Mouse (Mus musculus) megakaryocyte progenitor cell, adult 5-6 weeks (primary cell): ENCODE measurements around the gene F9. TPM values are rescaled to one million over a fixed set of nuclear protein-coding genes. Genes with fewer than 3 reads are reported as not detected.

Experiments used
- ATAC-seq: replicated peaks from 2 replicates; pipeline ENCODE4 v1.8.0; 2016; ENCODE audit warnings: mild to moderate bottlenecking, moderate TSS enrichment, inconsistent platforms; ENCODE audit not compliant: poor library complexity
- total RNA-seq, 2 experiments: library from RNA; stranded (forward) in 1 of 2; stranded (reverse) in 1 of 2; fragments of 157-497, 149-512 nt in 1 of 2; fragments of 200-1000 nt in 1 of 2; gene quantifications; 2 replicates each; pipeline versions ENCODE4 v1.2.3 to v1.2.4; 2015 to 2017

F9 gene
- total RNA-seq (2015), result not detected in 2 replicates
- total RNA-seq (2017), result not detected in 2 replicates

- ATAC-seq, result peak; percentile 70
Measured at GRCm38 (mm10) chrX:59999221-60000083, at the start of gene F9. Gene F9, plus strand, starts transcription at chrX:59999464.

DNA sequence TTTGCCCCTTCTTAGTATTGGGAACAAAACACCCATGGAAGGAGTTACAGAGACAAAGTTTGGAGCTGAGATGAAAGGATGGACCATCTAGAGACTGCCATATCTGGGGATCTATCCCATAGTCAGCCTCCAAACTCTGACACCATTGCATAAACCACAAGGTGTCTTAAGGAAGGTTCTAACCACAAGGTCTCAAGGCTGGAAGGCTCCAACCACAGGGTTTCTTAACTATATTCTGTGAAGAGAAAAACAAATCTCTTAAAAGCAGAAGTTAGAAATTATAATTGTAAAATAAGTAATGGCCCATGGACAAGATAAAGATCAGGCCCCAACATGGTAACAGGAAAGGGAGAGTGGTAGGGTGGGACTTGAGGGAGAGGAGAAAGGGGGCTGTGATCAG lies 29.5 kb upstream of the F9 start:
- ATAC-seq, result peak; percentile 83

DNA sequence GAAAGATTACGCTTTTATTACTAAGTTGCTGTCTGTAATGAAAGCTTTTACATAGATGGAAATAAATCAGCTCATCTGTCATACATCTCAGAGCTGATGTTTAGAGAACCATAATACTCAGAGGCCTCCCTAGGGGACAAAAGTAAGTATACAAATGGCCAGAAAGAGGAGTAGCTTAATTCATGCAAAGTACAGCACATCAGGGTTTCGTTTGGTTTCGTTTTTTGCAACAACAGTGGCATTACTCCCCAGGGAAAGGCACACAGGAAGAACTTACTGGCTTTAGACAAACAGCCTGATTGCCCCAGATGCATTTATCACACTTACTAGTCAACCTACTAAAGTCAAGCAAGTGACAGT lies 800 bp downstream of the F9 start:
- no peak for ATAC-seq

DNA sequence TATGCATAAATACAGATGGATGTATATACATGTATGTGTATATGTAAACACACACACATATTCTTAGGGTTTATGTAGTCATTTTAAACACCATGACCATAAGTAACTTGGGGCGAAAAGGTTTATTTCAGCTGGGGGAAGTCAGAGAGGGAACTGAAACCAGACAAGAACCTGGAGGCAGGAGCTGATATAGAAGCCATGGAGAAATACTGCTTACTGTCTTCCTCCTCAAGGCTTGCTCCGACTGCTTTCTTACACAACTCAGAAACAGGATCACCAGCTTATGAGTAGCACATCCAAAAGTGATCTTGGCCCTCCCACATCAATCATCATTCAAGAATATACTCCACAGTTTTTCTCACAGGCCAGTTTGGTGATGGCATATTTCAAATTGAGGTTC lies 2.2 kb downstream of the F9 start:
- peak; percentile 93 for ATAC-seq

- peak; percentile 97 for ATAC-seq
Measured at GRCm38 (mm10) chrX:60013084-60013676, 13.9 kb downstream of the F9 start.

DNA sequence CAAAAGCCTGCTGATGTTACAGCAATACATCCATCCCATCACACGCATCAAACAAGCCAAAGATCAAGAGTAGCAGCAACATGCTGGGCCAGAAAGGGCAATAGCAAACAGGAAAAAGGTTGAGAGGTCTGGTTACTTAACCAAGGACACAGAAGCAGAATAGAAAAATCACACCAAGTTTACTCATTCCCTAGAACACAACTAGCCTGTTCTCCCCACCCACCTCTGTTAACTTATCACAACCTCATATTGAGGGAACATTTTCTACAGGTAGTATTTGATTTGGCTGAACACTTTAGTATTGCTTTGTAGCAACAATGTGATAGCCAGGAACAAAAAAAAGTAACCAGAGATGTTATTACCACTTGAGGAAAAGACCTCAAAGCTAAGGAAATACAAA lies 15.3 kb downstream of the F9 start:
- no peak for ATAC-seq

GRCm38 (mm10) chrX:60021007-60021406 lies 21.7 kb downstream of the F9 start:
- peak; percentile 57; the same call in 1 of the 2 replicates for ATAC-seq

DNA sequence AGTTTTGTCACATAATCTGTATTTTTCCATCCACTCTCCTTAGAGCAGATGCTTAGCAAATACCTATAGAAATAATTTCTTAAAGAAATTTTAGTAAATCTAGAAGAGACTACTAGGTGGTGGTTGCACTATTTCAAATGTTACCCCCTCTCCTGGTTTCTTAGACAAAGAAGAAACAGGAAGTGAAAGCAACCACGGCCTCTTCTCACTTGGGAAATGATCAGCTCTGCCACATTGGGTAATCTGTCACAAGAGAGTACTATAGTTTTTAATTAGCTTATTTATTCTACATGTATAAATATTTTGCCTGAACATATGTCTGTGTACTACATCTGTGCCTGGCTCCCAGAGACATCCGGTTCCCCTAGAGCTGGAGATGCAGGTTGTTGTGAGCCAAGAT lies 22.3 kb downstream of the F9 start:
- ATAC-seq, result peak; percentile 90

GRCm38 (mm10) chrX:60026654-60027053 lies 27.4 kb downstream of the F9 start:
- ATAC-seq, result peak; percentile 65

DNA sequence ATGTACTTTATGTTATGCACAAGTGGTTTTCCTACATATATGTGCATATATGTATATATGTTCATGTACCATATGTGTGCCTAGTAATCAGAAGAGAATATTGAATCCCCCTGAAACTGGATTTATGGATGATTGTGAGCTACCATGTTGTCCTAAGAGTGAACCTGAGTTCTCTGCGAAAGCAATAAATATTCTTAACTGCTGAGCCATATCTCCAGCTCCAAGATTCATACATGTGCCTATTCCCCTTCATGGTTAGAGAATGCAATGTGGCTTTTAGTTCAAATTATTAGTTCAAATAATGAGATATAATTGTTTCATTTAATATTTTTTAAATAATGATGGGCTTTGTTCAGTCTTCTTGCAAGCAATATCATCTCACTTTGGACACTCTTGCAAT lies 55.5 kb downstream of the F9 start:
- no peak for ATAC-seq

DNA sequence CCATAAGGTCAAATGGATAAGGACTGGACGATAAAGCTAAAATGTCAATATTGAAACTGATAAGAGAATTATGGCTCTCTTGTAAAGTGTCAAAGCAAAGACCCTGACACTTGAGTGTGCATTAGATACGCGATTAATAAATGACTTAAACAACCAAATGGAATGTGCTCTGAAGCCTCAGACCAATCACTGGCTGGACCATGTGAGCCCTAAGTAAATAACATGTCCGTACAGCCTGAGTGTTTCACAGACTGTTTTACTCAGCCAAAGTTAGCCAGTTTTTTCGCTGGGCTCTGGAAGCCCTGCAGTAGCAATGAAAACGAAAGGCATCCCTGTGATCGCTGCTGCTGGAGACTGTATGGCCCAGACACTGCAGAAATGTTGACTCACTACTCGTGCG lies 55.9 kb downstream of the F9 start:
- no peak for ATAC-seq

GRCm38 (mm10) chrX:60075359-60075758 lies 76.1 kb downstream of the F9 start:
- no peak for ATAC-seq

Other genes with a start within 250 kb of the F9 start
- gene Mcf2, start 179.6 kb downstream of the F9 start, total RNA-seq (2015), result 0.07 and 0.10 TPM in 2 replicates
- 0.33 and 0.44 TPM in 2 replicates for gene Mcf2, start 179.6 kb downstream of the F9 start, total RNA-seq (2017)